Mouse (Mus musculus) embryo, embryonic 10 days (tissue): ENCODE data around the gene Fgfr2.

Experiments used
- DNase-seq: peaks from one replicate; pipeline ENCODE4 v3.0.0-alpha.2; 2015; ENCODE audit warnings: low spot score

Gene Fgfr2

DNA sequence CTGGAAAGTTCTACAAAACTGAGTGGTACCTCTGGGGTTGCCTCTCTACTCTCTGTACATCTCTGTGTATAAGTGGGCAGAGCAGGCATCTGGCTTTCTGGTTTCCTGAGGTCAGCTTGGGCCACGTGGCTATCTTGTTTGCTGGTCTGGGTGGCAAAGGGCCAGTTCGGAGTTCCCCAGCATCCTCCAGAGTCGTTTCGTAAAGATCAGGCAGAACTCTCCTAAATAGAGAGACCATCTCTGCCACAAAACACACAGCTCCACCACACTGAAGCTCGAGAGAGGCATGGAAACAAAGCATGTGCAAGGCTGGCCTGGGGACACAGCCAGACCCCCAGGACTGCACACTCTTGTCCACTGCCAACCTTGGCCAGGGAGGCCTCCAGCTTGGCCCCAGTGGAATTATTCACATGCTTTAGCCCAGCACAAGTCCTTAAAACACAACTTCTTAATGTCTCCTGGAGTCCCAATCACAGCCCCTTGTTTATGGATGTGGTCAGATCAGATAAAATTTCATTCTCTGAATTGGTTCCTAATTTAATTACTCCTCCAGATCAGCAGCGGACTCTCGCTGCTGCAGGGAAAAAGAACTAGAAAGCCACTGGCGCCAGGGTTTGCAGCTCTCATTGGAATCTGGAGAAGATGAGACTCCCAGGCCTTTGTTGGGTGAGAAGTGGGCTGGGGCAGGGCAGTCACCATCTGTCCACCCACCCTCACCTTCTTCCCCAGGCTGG lies 820.5 kb downstream of the Fgfr2 start:
- no peak for DNase-seq

DNA sequence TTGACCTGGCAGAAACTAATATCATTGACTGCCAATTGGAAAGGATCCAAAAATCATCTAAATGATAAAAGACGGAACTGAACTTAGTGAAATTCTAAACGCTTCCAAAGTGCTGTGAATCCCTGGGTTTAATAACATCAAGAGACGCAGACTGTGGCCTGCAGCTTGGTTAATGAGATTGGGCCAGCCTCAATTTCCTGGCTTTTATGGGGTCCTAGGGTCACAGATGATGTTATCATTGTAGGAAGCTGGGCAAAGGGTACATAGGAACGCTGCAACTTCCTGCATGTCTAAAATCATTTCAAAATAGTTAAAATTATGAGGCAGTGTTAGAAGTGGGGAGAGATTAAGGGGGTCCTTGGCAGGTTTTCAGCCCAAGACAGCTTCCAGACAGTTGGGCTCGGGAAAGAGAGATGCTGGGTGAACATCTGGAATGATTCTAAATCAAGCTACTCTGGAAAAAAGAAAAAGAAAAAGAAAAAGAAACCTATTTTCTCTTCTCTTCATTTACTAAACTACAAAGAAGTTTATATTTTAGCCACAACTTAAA lies 823.4 kb downstream of the Fgfr2 start:
- no peak for DNase-seq

DNA sequence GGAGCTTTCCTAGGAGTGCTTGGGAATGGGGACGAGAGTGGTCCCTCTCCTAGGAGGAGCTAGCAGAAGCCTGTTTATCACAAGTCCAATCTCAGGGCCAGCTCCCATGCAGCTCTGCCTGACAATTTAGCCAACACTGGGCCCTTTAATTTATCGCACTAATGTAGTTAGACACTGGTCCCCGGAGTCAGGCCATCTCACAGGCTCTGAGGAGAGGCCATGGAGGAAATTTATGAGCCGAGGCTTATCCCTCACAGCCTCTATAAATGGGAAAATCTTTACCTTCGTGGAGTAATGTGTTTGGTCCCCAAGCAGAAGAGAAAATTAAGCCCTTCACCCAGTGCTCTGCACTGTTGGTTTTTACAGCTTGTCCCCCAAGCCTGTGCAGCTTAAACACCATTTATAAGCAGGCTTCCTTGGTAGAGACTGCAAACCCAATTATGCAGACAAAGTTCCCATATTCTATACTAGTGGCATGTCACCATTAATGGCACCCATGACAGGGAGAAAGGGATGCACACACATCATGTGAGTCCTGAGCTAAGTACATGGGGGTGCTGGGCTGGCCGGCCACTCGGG lies 824.6 kb downstream of the Fgfr2 start:
- no peak for DNase-seq

DNA sequence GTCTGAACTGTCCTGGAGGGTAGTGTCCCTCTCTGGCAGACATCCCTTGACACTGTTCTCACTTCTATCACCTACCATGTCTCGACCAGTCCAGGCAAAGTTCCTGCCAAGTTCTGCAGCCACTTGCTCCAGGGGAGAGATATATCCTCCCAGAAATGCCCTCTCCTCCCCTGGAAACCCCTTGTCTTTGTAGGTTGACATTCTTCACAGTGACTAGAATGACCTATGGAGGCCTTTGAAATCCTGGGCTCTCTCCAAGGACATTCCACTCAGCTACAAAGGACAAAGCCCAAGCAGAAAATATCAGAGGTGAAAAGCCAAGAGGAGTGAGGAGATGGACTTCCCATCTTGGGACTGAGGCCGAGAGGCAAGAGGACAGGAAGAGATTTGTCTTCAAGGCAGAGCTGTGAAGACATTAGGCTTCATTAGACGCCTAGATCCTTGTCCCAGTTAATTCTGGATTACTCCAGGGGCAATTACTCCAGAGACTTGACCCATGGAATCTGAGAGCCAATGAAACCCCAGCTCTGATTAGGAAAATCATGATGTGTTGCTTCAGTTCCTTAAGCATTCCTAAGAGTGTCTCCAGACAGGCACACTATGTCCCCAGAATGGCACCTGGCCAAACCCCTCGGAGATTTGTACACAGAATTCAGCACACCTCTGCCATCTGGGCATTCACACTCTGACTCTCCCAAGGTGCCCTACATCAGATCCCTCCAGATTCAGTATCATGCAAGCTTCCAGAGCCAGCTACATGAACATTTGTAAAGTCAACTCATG lies 826.3 kb downstream of the Fgfr2 start:
- DNase-seq, result no peak

DNA sequence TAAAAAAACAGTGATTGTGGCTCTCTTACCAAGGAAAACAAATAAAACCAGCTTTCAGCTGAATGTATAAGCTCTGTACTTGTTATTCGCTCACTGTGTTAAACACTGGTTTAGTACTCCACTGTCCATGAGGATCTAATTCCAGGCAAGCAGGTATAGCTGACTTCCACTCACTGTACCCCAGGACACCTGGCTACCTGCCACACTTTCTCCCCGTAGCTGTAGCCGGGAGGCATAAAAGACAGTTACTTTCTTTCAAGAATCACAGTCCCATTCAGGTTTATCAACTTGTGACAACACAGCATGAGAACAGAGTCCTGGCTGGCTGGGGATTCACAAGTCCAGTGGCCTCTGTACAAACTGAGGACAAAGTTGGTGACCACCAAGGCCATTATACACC lies 827.0 kb downstream of the Fgfr2 start:
- no peak for DNase-seq

DNA sequence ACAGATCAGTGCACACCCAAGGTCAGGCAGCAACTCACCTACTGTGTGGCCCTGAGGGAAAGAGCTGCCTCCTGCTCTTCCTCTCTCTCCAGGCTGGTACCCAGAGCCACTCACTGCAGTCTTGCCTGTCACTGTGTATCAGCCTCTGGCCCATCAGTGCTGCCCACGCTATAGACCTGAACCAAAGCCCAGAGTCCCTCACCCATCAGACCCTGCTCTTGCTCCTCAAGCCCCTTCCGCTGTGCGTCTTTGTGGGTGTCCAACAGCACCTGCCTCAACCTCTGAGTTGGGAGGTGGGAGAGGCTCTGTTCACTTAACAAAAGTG lies 835.8 kb downstream of the Fgfr2 start:
- no peak for DNase-seq

DNA sequence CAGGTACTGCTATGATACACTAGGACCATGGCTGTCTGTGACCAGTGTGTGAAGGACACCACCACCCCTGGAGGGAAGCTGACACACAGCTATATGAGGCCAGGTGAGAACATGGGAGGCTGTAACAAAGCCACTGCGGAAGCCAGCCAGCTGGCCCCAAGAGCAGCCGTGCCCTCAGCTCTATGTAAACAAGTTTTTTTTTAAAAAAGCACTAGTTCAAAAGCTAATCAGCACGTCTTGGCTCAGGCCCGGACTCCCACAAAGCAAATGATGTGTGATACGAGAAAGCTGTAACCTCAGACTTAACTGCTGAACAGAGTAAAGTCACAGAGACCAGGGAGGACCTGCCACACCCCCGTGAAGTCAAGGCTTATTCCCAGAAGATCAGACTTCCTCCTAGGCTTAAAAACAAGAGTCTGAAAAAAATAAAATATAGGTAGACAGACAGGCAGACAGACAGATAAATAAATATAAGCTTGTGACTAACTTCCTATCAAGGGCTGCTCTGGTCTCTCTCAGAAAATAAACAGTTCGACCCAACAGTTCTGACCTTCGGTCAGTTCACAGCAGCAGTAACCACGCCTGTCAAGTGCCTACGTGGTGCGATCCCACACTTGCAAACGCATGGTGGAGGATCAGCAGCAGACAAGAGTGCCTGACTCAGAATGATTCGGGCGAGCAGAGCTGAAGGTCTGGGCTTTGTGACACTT lies 836.4 kb downstream of the Fgfr2 start:
- DNase-seq, result peak; percentile 54

DNA sequence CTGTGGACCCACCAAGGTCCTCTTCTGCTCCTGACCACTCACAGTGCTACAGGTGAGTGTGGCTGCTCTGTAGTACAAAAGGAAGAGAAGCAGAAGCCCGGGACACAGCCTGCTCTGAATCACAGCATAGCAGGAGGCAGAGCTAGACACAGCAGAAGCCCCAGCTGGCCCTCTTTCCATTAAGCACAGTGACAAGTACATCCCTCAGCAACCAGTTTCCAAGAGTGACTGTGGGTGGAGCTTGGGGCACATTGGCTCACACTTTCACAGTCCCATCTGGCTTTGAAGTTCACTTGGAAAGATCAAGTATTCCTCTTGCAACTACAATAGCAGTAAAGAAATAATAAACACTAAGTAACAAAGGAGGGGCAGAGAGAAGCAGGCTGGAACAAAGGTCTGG lies 838.4 kb downstream of the Fgfr2 start:
- DNase-seq, result peak; percentile 26

DNA sequence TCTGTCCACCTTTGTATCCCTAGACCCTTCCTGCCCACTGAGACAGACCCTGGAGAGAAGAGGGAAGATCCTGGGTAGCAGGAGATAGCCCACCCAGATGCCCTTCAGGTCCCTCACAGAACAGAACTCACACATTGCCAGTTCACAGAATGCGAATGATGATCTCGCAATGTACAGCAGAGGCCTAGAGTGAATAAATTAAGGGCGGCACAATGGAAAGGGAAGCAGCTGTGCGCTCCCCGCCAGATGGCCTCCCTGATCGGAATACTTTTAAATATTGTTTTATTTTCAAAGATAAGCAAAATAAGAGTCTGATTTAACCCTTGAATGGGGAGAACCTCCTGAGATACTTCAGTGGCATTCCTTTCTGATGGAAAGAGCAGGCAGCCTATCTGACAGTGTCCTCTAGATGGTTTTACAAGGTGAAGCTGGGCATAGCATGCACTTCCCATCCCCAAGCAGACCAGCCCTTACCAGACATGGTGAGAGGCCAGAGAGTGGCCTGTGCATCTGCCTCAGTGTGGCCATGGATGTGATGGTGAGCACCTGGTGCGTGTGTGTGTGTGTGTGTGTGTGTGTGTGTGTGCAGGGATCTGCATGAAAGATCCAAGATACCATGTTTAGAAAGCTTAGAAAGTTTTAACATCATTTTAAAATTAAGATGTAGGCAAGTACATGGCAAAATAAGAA lies 839.0 kb downstream of the Fgfr2 start:
- no peak for DNase-seq

DNA sequence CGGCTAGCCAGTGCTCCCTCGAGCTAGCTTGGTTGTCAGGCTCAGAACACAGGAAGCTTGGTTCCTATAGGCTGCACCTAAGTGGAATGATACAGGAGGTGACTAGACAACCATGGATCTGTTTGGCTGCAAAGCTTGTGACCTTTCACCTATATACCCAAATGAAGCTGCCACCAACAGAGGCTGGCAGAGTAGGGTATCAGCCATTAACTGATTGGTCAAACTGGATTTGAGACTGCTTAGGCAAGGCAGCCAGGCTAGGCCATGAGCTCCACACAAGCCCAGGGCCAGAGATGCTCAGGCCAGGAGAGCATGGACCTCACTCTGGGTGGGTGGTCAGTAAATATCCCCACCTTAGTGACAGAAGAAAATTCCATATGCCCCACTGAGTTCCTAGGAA lies 840.6 kb downstream of the Fgfr2 start:
- DNase-seq, result no peak

DNA sequence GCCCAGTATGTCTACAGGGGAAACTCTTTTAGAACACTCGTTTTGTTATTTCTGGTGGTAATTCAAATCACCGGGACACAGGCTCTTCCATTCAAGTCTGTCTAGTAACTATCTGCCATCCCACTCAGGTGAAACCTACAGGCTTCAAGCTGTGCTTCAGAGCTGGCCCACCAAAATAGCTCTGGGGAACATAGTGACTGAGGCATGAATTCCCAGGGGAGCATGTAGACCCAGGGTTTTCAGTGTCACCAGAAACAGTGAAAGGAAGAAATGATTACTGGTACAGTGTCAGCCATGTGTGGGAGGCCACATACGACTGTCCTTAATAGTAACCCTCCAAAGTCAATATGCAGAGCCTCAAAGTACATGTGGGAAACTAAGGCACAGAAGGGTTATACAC lies 841.0 kb downstream of the Fgfr2 start:
- no peak for DNase-seq

DNA sequence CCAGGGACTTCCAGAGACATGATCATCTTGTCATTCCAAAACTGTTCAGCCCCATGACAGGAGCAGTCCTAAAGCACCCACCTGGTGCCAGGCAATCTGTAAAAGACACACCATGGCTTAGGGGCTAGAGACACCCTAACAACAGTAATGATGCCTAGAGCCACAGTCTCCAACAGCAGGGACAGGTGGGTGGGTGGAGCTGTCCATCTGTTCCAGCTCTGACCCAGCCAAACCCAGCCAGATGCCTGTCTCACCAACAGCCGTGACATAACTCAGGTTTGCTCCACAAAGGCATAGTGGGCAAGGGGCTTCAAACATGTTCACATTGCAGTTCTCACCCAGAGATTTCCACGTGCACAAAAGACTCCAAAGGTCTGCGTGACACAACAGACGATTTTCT lies 841.4 kb downstream of the Fgfr2 start:
- DNase-seq, result peak; percentile 18

DNA sequence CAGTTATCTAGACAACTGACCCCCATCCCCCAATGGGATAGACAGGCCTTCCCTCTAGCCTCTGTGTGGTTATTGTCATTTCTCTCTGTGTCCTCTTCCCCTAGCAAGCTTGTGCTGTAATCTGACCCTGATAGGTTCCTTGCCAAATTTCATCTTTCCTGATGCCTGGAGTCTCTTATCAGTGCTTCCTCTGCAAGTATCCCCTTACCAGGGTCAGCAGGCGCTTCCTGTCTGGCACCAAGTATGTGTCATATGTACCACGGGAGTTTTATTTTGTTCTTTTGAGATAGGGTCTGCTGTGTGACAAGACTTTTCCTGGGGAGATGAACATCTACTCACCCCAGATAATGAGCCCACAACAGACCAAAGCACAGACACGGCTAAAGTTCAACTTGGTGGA lies 844.5 kb downstream of the Fgfr2 start:
- DNase-seq, result no peak

DNA sequence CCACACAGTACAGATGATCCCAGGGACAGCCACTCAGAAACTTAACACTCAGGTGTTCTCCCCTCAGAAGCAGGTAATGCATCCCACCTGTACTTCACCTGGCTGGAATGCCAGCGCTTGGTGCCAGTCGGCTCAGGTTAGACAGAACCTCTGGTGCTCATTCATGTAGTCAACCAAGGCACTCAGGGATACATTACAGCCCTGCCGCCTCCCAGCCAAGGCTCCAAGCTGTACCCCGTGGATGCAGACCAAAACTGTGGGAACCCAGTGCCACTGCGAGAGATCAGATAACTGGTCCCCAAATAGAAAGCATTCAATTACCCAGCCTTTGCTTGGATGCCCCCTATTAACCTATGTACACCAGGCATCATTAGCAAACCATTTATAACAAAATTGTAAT lies 846.9 kb downstream of the Fgfr2 start:
- no peak for DNase-seq

DNA sequence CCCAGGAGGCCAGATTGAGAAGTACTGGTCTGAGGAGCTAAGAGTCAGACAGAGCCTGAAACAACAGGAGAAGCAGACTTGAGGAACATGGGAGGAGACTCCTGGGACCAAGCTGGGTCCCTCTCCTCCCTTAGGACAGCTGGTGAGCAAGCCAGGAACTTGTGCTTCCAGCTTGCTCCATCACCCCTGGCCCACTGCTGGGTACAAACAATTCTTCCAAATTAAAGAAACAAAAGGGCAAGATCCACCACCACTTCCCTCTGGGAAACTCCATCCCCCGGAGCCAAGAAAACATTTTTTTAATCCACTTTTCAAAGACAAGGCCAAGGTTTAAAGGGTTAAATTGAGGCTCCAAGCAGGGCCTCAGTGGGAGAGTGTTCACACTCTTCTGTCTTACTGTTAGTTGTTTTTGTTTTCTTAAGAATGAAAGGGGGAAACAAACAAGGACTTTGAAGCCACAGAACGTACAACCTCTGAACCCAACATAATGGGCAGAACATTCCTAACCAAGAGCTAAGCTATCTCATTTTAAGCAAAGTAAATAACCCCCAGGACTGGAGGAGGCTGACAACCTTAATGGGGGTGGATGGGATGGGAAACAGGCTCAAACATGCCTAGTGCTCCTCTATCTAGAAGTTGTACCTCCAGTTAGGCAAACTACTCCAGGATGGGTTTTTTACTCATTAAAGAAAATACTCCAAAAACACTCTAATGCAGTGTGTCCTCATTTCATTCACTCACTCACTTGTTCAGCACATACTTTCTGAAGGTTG lies 849.2 kb downstream of the Fgfr2 start:
- DNase-seq, result no peak

DNA sequence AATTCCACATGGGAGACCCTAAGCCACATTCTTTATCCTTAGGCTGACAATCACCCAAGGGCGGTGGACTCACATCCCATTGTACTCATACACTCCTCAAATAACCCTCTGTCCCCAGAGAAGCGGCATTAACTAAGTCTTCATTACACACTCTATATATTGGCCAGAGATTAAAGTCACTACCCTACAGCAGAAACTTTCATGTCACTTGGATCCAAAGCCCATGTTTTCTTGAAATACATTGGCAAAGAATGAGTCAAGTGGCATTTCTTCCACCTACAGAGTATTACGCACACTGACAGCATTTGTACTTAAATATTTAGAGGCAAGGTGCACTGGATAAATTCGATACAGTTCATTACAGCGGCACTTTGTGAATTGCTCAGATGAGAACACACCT lies 850.2 kb downstream of the Fgfr2 start:
- DNase-seq, result no peak

DNA sequence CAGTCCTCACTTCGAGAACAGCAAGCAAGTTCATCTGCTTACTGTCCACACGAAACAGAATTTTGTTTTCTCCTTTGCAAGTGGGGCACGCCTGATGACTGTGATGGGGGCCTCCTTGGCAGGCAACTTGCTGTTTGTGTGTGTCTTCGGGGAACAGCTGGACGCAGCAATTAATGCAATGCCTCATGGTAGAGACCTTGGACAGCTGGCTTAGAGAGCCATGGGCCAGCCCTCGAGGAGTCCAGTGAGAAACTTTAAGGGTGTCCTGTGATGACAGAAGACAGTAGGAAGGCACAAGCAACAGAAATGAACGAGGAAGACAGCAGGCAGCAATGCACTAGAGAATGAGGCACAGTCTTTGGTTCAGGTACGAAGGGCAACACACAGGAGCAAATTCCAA lies 852.8 kb downstream of the Fgfr2 start:
- DNase-seq, result no peak

DNA sequence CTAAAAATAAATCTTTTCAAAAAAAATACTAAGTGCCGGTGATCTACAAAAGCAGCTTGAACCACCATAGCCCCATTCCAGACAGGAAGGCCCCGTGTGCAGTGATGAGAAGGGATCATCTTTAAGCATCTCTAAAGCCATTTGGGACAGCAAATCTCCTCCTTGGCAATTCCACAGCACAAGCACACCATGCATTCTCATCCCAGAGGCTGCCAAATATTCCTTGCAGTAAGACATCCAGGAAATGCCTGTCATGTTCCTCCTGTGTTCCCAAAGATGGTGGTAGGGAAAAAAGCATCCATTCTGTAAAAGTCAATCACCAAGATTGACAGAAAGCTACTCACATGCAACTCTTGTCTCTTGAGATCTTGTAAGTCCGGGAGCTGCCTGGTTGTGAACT lies 853.5 kb downstream of the Fgfr2 start:
- DNase-seq, result no peak

DNA sequence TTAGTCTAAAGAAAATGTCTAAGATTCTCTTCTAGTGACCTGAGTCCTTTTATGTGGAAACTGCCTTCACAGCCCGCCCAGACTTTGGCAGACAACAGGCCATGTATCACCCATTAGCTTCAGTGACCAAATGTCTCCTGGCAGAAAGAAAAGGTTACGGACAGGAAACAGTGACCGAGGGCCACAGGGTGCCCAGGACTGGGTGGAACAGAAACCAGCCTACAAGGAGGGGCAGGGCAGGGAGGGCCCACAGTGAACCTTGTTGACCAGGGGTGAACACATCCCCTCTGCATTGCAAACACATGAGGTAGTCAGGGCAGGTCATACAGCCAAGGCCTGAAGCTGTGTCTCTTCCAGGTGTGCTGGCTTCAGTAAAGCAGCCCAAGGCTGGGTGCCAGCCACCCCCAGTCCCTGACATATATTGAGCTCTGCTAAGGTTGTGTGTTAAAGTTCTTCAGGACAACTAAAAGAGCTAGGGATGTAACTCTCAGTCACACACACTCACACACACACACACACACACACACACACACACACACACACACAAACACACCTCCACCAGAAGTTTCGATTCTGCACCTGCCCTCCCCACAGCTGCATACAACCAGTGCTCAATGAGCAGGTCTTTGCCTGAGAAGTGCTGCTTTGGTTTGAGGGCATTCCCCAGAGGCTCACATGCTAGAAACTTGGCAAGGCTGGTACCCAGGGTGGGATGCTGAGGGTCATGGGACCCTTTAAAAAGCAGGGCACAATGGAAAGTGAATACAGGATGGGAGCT lies 855.2 kb downstream of the Fgfr2 start:
- no peak for DNase-seq

DNA sequence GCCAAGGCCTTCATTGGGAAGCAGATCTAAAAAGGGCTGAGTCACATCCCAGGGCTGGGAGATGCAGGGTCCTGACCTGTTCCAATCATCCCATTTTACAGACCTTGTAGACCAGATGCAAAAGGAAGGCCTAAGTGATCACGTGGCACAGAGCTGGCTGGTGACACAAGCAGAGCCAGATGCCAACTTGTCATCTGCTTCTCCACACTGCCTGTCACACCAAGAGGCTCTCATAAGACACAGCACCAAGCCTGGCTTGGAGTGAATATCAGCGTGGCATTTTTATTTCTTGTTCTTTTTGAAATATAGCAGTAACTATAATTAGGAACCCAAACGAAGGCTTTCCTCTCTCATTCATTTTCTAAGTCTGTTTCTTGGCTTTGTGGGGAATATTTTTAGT lies 858.4 kb downstream of the Fgfr2 start:
- no peak for DNase-seq
